Mouse (Mus musculus) adrenal gland, adult 18-20 months (tissue): Measurements from ENCODE around the gene Sept7. TPM values are rescaled to one million over a fixed set of nuclear protein-coding genes. Genes with fewer than 3 reads are reported as not detected.
"Not testable (repeated sequence)": the region's sequence is repeated elsewhere in the genome, so short reads cannot be mapped to it uniquely, and the experiment has no call there.

Experiments used
- DNase-seq, 2 experiments: peaks; one replicate each; pipeline ENCODE4 v3.0.0; 2021 to 2022; ENCODE audit warnings: low spot score in 2 of 2
- total RNA-seq, 2 experiments: library from RNA; stranded (reverse); gene quantifications; 1 replicate in 1 of 2; 2 replicates in 1 of 2; pipeline ENCODE4 v1.2.3; 2021

Sept7 gene
- total RNA-seq, 2 experiments from 2014 or later = 112 to 113 TPM

DNA sequence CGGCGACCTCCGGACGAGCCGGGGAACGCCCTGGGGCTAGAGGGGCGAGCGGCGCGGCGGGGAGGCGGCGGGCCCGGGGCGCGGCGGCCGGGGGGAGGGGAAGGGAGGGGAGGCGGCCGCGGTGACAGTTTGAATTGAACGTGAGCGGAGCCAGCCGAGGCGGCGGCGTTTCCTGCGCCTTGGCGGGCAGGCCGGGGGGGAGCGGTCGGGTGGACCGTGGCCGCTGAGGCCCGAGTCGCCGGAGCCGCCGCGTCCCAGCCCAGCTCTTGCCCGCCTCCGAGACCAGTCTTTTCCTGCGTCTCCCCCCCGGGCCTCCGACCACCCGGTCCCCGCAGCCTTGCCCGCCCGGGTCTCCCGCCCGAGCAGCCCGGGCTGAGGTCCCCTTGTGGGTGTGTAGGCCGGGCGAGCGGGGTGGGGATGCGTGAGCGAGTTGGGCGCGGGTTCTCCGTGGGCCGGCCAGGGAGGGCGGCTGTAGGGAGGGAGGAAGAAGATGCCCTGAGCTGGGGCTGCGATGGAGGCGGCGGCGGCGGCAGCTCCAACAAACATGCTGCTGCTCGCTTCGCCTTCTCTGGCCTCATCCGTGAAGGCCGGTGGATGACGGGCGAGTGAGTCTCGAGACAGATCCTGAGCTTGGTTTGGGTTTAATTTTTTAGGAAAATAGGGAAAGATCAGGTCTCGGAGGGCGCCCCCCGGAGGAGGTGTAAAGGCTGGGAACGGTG, 679 bp downstream of the Sept7 start:
- DNase-seq = peak; percentile 63

DNA sequence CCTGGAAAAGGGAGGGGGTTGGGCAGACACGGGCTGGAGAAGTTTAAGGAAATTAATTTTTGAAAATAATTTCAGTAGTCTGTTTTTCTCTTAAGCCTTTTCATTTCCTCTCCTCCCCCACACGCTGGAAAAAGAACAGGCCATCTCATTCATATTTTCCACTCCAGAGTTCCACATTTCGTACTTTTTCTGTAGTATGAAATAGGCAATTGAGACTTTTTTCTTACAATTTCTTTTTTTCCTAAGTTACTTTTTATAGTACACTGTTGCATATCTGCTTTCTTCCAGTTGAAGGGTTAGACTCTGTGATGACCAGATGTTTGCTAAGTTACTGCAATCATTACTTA, 1.2 kb downstream of the Sept7 start:
- DNase-seq = no peak

DNA sequence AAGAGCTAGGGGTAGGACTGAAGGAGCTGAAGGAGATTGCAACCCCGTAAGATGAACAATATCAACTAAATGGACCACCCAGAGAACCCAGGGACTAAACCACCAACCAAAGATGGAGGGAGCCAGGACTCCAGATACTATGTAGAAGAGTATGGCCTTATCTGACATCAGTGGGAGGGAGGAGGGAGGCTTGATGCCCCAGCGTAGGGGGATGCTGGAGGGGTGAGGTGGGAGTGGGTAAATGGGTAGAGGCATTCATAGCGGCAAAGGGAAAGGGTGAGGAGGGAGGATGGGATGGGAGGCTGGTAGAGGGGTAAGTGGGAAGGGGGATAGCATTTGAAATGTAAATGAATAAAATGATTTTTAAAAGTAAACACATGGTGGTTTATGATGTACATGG, 8.2 kb downstream of the Sept7 start:
- no peak for DNase-seq

DNA sequence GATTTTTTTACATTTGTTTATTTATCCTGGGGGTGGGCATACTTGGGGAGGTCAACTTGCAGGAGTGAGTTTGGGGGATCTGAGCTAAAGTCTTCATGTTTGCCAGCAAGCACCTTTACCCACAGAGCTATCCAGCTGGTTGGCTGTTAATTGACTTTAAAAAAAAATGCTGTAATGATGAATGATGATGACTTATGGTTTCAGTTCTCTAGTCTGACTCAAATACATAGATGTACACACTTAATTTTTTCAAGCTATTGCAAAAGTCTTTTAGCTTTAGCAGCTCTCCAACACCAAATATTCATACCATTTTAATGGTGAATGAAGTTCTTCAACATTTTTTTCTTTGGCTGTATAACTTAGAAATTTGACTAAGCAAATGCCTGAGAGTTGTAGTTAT, 8.7 kb downstream of the Sept7 start:
- DNase-seq = no peak

DNA sequence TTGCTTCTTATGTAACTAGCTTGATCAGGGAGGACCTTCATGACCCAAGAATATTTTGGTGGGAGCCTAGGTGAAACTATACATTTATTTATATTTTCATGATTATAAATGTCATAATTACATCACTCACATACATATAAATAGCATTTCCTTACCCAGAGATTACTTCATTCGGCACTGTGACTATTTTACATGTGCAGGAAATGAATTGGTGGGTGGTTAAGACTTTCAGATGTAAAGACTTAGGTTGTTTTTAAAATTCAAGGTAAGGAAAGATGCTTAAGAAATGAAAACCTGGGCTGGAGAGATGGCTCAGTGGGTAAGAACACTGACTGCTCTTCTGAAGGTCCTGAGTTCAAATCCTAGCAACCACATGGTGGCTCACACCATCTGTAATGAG, 9.8 kb downstream of the Sept7 start:
- no peak for DNase-seq

DNA sequence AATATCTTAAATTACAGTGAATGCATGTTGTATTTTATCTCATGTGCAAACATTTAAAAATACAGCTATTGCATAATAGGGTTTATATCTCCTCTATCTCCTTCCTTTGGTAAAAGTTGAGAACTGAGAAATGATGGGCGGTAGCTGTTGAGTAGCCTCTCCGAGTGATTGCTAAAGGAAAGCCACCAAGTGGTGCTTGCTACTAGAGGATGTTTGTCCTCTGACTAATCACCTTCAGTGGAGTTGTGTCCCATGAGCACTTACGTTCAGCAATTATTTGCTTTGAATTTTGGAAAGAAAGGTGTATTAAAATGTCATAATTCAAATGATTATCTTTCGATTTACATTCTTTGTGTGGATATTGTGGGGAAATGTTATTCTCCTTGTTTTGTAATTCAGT, 13.6 kb downstream of the Sept7 start:
- DNase-seq = no peak

DNA sequence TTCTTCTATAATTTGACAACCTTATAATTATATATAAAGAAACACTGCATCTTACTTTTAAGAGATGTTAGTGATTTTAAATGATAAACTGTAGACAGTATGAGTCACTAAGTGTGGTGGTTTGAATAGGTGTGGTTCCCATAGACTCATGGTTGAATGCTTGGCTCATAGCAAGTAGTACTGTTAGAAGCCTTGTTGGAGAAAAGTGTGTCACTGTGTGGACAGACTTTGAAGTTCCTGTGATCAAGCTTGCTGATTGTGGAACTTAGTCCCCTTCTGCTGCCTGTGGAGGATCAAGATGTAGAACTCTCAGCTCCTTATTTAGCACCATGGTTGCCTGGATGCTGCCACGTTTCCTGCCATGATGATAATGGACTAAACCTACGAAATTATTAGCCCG, 14.9 kb downstream of the Sept7 start:
- DNase-seq = no peak

DNA sequence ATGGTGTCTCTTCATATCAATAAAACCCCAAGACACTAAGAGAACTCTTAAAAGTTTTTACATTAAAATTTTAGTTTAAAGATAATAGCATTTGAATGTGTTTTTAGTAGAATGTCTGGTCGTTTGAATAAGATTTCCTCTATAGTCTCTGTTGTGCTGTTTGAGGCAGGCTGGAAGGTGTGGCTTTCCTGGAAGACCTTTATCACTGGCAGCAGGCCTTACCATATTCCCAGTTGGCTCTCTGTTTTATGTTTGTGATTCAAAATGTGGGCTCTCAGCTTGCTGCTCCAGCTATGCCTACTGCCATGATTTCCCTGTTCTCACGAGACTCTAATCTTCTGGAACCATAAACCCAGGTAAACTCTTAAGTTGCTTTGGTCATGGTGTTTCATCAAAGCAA, 15.3 kb downstream of the Sept7 start:
- no peak for DNase-seq

DNA sequence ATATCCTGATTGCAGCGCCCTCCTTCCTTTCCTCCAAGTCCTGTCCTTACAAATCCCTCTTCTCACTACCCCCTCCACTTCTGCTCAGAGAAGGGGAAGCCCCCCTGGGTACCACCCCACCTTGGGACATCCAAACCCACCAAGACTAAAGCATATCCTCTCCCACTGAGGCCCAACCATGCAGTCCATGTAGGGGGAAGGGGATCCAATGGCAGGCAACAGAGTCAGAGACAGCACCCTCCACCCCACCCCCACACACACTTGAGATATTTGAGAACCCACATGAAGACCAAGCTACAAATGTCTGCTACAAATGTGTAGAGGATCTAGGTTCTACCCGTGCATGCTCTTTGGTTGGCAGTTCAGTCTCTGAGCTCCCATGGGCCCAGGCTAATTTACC, 19.7 kb downstream of the Sept7 start:
- DNase-seq = no peak

DNA sequence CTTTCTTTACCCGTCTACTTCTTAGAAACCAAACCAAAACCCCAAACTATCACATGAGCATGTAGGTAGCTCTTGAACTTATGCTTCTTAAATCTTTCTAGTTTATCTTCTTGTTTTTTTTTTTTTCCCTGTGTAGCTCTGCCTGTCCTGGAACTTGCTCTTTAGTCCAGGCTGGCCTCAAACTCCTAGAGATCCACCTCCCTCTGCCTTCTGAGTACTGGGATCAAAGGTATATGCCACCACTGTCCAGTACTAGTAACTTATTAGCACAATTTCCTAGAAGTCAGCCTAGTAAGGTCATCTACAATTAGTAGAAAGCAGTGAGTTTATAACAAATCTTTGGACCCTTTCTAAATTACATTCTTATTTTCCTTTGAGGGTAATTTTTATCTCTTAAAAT, 37.6 kb downstream of the Sept7 start:
- DNase-seq = no peak

DNA sequence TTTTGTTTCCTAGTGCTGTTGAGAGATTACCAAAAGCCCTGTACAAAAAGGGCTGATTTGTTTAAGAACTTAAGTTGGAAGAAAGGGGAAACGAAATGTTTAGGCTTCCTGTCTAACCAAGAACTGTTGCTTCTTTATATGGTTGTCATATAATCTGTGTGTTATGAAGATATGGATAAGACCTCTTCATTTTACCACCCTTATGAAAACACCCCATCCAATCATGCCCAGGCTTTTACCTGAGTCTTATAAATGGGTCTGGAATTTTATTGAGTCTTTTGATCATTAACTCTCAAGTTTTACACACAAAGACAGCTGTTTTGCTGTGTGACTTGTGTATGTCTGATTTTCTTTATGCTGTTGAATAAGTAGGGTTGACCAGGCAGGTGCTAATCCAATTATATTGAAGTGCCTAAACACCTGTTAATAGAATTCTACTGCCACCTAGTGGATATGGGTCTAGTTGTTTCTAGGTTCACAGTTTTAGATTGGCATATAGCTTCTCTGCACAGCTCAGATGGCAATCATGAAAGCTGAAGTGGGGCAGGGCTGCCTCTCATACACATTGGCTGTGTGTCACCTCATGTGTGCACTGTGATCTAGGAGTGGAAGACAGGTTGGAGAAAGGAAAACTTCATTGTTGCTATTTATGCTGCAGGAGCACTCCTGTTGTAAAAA, 57.4 kb downstream of the Sept7 start:
- no peak for DNase-seq

DNA sequence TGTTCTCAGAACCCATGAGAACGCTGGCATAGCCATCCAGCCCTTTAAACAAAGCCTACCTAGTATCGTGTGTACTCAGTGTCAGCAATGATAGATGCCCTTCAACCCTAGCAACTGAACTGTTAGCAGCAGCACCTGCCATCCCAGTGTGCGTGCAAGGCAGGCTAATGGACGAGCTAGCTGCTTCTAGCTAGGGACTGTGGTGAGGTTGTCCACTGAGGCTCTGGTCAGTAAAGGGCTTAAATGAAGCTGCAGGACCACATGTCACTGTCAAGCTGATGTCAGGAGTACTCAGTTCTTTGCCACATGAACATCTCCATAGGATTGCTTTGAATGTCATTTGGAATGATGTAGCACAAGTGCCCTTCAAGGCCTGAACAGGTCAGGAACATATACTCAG, 62.1 kb downstream of the Sept7 start:
- no peak for DNase-seq

DNA sequence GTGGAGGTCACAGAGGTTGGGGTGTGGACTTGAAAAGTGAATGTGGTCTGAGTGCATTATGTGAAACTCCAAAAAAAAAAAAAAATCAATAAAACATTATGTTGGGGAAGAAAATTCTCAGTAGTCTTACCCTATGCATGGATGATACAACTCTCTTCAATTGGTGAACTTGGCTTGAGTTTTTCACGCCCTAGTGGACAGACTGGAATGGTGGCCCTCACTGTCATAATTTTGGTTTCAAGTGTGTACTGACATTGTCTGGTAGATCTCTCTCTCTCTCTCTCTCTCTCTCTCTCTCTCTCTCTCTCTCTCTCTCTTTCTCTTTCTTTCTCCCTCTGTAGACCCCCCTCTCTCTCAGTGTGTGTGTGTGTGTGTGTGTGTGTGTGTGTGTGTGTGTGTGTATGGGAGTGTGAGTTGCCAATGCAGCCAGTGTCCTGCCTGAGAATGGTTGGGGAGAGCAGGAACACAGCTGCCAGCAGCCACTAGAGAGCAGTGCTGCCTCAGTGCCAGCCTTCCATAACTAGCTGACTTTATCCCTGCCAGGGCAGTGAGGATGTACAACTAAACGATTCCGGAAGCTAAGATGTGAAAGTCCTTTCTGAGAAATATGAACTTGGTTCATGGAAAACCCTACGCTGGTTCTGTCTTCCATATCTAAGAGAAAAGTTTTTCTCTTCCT, 65.7 kb downstream of the Sept7 start:
- DNase-seq = peak; percentile 35 to 45

DNA sequence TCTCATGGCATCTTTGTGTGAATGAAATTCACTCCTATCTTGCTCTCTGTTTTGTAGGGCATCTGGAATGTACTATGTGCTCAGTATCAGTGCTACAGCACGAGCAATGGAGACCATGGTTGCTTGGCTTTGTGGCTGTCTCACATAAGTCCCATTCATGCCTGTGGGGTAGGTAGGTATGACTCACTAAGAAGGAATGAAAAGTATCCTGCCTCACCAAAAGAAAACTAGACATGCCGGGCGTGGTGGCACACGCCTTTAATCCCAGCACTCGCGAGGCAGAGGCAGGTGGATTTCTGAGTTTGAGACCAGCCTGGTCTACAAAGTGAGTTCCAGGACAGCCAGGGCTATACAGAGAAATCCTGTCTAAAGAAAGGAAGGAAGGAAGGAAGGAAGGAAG, 67.4 kb downstream of the Sept7 start:
- DNase-seq = not testable (repeated sequence)

DNA sequence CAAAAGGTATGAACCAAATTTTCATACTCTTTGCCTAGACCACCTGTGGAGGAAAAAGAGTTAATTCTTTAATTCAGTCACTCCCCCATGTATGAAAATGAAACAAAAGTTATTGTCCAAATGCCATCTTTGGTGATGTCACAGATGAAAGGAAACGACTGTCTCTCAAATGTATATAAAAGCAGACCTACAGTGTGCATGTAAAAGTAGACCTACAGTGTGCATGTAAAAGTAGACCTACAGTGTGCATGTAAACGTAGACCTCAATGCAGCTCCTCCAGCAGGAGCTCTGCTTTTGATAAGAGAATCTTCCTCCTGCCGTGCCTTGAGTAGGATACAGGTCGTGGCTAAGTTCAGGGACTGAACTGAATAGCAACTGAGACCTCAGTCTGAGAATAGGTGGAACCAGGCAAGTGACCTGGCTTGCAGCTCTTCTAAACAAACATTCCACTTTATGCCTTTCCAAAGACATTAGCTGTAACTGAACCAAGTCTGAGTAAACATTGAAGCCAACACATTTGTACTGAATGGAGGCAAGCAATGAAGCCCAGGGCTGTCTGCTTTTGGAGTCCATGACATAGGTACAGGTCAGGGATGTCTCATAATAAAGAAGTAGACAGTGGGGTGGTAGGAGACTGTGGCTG, 75.6 kb downstream of the Sept7 start:
- no peak for DNase-seq

DNA sequence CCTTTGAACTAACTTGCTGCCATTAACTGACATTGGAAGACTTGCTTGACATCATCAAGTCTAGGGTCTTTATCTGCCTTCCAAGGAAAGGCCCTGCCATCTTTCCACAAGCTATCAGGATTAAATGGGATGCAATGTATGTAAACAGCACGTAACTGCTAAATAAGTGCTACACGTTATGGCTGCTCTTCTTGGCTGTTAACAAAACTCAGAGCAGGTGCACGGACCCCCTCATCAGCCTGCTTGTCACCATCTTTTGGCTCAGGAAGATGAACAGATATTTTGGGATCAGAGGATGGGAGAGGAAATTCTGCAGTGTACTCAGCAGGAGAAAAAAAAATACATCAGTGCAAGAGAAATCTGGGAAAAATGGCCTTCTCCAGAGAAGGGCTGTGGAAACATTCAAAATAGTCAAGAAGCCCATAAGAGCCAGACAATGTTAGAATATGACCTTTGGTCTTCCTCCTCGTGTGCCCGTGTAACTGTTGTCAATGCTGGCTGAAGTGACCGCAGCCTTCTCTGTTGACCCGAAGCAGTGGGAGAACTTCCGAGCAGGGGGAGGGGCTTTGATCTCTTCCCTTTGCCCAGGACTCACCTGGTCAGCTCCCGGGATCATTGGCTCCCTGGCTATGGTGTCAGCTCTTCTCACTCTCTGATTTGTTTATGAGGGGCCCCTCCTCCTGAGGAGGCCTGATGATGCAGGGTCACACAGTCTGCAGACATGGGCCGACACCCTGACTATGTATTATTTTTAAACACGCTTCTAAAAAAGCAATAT, 76.9 kb downstream of the Sept7 start:
- DNase-seq = no peak

DNA sequence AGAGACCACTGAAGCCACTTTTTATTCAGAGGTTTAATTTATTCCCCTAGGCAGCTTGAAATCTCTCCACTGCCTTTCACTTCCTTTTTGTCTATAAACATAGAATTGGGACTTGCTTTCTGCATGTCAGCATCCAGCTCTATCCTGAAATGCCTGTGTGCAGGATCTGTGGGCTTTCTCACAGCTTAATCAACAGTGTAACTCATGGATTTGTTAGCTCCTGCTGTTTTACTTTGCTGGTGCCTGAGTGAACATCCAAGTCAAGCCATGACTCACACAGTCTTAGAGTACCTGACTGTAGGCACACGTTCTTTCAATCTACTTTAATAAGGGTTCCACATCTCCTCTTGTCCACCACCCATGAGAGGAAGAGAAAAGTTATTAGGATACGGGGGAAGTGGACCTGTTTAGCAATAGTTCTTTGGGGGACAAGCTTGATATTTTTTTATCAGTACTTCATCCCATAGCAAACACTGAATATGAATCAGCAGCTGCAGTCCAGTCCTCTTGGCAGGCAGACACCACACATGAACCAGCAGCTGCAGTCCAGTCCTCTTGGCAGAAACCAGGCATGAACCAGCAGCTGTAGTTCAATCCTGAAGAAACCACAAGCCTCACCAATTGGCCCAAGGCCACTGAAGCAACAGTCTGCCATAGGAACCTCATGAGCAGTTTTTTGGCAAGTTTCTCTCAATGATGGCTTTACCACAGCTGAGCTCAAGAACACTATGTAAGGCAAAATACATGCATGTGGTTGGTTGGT, 85.4 kb downstream of the Sept7 start:
- no peak for DNase-seq

DNA sequence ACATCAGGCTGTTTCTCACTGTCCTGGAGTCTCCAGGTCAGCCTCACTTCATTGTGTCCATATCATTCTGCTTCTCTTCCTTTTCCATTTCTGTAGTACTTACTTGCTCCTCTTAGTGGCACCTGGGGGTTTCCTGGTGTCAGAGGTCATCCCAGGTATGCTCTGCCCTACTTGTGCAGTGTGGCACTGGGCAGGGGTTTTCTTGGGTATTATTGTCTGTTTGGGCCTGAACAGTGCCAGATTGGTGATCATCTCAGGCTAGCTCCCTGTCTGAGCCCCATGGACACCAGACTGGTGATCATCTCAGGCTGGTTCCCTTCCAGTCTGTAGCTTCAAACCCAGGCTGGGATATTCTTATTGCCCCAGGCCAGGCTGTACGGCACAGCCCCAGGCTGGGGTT, 88.2 kb downstream of the Sept7 start:
- no peak for DNase-seq

DNA sequence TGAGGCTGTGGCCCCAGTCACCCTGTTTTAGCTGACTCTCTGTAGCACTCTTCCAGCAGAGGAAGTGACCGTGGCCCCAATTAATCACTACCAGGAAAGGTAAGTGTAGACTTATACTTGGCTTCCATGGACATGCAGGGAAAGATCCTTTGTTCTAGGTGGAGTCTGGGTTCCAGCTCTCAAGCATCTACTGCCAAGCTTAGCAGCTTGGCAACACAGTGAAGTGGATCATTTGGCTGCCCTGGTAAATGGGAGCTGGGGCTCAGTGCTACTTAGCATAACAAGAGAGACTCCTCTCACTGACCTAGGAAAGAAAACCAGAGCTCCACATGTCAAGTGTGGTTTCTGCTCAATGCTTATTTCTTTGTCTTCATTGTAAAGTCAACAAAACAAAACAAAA, 101.5 kb downstream of the Sept7 start:
- DNase-seq = no peak

DNA sequence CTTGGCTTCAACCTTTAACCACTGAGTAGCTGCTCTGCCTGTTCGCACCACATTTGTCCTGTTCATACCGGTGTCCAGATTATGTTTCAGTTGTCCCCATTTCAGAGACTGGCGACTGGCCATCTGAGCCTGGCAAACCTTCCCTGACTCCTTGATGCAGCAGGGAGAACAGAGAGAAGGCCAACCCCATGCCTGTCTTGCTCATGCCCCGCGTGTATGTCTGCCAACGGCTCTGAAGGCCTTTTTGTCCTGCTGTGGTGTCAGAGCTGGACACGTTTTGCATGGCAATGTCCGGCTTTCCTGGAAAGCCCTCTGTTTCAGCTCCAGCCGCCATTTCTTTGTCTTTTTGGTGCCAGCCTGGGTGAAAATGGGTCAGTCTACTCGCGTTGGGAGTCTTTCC, 103.6 kb downstream of the Sept7 start:
- no peak for DNase-seq

DNA sequence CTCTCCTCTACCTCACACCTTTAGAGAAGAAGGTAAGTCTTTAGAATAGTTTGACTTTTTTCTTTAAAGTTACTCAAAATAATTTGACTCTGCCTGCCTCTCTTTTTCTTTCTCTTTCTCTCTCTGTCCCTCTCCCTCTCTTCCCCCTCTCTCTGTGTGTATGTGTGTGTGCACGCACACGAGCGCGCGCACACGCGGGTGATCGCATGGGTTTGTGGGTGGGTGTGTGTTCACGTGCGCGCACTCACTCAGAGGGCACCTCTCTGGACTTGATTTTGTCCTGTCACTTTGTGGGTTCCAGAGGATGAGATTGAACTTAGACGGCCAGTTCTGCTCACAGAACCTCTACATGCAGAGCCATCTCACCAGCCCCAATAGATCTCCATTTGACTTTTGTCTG, 105.3 kb downstream of the Sept7 start:
- DNase-seq = no peak
